Mouse (Mus musculus): ENCODE results near the gene Htr3a.

Htr3a gene

GRCm38 (mm10) chr9:48856240-48856639, 54.7 kb downstream of the Htr3a start:
- ATAC-seq (ENCODE audit: insufficient number of reproducible peaks, low FRiP score, low TSS enrichment): no peak

GRCm38 (mm10) chr9:48849531-48849930, 61.4 kb downstream of the Htr3a start:
- ATAC-seq (ENCODE audit: insufficient number of reproducible peaks, low FRiP score, low TSS enrichment): no peak

All from cerebellum, adult (tissue).